8 mouse cellular contexts compared by ENCODE assay signal in genomic region chr4:133353367-133354365, GRCm38 (mm10). TPM values are rescaled to one million over a fixed set of nuclear protein-coding genes. Genes with fewer than 3 reads are reported as not detected.
A peak's percentile ranks its signal among the peaks of the same experiment; 100 is the strongest.
DNase-seq lines count a peak whose midpoint lies in the region.

TSS of gene Wdtc1 (minus strand) at chr4:133353481.

- peak; percentile 93 for DNase-seq in heart, adult 11 months
- no peak for DNase-seq in heart, adult 9 months (ENCODE audit: low spot score in 2 of 2)
- DNase-seq in adrenal gland, postnatal 36 days: peak in 1 of 2 experiments; percentile 63
- DNase-seq in gonadal fat pad, adult 2 months (ENCODE audit: low read depth): no peak
- DNase-seq in layer of hippocampus, postnatal 10 days (ENCODE audit: low spot score in 2 of 2): no peak
- DNase-seq in lung, postnatal 25 days (ENCODE audit: low spot score): peak; percentile 53
- DNase-seq in urinary bladder, postnatal 36 days (ENCODE audit: low spot score in 2 of 2): peak; percentile 62 to 64
- DNase-seq in cerebellum, postnatal 14 days: no peak

RNA-seq across cellular contexts. Expression of gene Wdtc1, which starts in this region (rescaled TPM):
- 10 to 100 TPM; 44.6 to 63.8 TPM for total RNA-seq in adrenal gland, postnatal 36 days (2021)
- polyA plus RNA-seq in gonadal fat pad, adult 2 months (2012; rRNA removed): 31.8 and 40.8 TPM in 2 replicates
- total RNA-seq in layer of hippocampus, postnatal 10 days (2021): 10 to 100 TPM; 60.5 to 68.6 TPM

Comparison
In these comparisons a context has a peak if more than half of its experiments do, and no peak if none do; other contexts are left out.
1. DNase-seq: peak in heart, adult 11 months (single experiment), lung, postnatal 25 days (single experiment) and urinary bladder, postnatal 36 days (2 of 2); none in heart, adult 9 months (0 of 2), gonadal fat pad, adult 2 months (single experiment), layer of hippocampus, postnatal 10 days (0 of 2) and cerebellum, postnatal 14 days (0 of 2).